Mouse (Mus musculus) stomach, embryonic 16.5 days (tissue): ENCODE measurements at regions not wholly inside any gene's neighbourhood (a gene's known extent, or its start where the extent isn't known, plus 50 kb on each side); places are given as distances from the start of the nearest gene placed in this dataset.

Experiments
- ATAC-seq: fragments of 200-750 bp; cut with Nextera tagmentation; 2 replicates; pipeline ENCODE4 v1.8.0; 2017; ENCODE audit warnings: moderate number of reproducible peaks, moderate TSS enrichment; ENCODE audit not compliant: insufficient read depth, low FRiP score
- H3K27ac ChIP-seq: fragments of 300-500 bp; sonication (generic); 2 replicates; pipeline ENCODE4 v1.5.1; 2014; ENCODE audit warnings: low read length
- H3K27me3 ChIP-seq: fragments of 300-500 bp; sonication (generic); 2 replicates; pipeline ENCODE4 v1.6.1; 2014; ENCODE audit warnings: low read length, control low read depth, mixed read lengths; ENCODE audit not compliant: control insufficient read depth, insufficient read depth
- H3K36me3 ChIP-seq: fragments of 300-500 bp; sonication (generic); 2 replicates; pipeline ENCODE4 v1.6.1; 2014; ENCODE audit warnings: low read length; ENCODE audit not compliant: control insufficient read depth, insufficient read depth
- H3K4me1 ChIP-seq: fragments of 300-500 bp; sonication (generic); 2 replicates; pipeline ENCODE4 v1.6.1; 2014; ENCODE audit warnings: low read length, control low read depth, mixed read lengths; ENCODE audit not compliant: control insufficient read depth, insufficient read depth
- H3K4me2 ChIP-seq: fragments of 300-500 bp; sonication (generic); 2 replicates; pipeline ENCODE4 v1.6.1; 2014; ENCODE audit warnings: low read depth, low read length, mixed read lengths
- H3K4me3 ChIP-seq: fragments of 300-500 bp; sonication (generic); replicated peaks from 2 replicates; pipeline ENCODE4 v1.5.1; 2014; ENCODE audit warnings: mild to moderate bottlenecking, low read length
- H3K9ac ChIP-seq: fragments of 300-500 bp; sonication (generic); 2 replicates; pipeline ENCODE4 v1.6.1; 2014; ENCODE audit warnings: low read length
- H3K9me3 ChIP-seq: fragments of 300-500 bp; sonication (generic); replicated peaks from 2 replicates; pipeline ENCODE4 v1.6.1; 2016; ENCODE audit warnings: low read length, control low read depth; ENCODE audit not compliant: control insufficient read depth
- WGBS: fragments of 180-500 bp; shearing (Covaris S2); extraction: QIAGEN DNeasy Blood & Tissue Kit; methylation state at CpG from one replicate; pipeline ENCODE4 v1.1.7; 2014; 5-methylcytosine and 5-hydroxymethylcytosine counted together

DNA sequence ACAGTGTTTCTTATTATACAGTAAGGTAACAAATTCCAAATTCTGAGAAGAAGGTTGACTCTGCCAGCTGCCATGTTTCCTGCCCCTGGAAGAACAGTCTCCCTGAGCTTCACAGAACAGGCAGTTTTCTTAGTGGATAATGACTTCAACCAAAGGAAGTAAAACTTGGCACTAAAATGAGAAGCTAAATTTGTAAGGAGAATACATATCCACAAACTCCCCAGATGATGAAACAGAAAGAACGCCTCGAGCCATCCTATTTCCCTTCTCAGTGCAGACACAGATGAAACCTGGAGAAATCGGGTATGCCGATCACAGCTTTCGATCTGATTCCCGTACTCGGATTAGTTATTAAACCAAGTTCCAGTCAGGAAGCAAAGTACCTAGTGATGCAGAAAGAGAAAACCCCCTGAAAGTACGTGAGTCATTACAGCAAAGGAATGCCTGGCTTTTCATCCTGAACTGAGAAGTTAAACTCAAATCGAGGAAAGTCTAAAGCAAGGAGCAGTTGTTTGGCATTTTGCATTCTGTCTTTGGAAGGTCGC lies 143.7 kb downstream of the Nsun3 start:
- Histone ChIP-seq H3K4me1 (no peaks in the 10 kb centered on the region), H3K9ac (no peak overlapping the region), H3K4me3 (no peak overlapping the region), H3K27ac (no peak overlapping the region), H3K36me3 (no peaks in the 10 kb centered on the region), H3K4me2 (no peak overlapping the region), H3K27me3 (no peaks in the 10 kb centered on the region), H3K9me3 (no peaks in the 10 kb centered on the region)
- no peak for ATAC-seq
- WGBS, result 86% methylated on average over 10 of the region's 10 CpGs

DNA sequence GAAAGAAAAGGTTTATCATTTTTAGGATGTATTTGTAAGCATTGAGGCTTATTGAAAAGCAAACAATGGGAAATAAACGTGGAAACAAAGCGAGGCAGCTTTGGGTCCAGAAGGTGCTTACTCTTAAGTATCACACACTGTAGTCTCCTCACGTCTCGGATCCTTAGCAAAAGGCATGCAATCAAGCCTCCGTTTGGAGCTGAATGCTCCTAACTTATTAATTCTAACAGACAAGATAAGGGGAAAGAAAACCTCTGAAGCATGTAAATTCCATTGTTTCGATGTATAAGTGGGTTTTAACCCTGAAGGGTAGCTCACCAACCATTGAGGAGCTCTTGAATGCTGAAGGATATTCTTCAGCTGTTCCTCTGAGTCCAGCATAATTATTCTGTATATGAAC lies 162.7 kb downstream of the Nsun3 start:
- WGBS, result 70% methylated on average over 6 of the region's 6 CpGs
- Histone ChIP-seq H3K36me3 (no peaks in the 10 kb centered on the region), H3K27ac (no peak overlapping the region), H3K4me2 (no peak overlapping the region), H3K9me3 (no peaks in the 10 kb centered on the region), H3K4me1 (no peaks in the 10 kb centered on the region), H3K9ac (no peak overlapping the region), H3K27me3 (no peaks in the 10 kb centered on the region), H3K4me3 (no peak overlapping the region)
- ATAC-seq, result no peak

DNA sequence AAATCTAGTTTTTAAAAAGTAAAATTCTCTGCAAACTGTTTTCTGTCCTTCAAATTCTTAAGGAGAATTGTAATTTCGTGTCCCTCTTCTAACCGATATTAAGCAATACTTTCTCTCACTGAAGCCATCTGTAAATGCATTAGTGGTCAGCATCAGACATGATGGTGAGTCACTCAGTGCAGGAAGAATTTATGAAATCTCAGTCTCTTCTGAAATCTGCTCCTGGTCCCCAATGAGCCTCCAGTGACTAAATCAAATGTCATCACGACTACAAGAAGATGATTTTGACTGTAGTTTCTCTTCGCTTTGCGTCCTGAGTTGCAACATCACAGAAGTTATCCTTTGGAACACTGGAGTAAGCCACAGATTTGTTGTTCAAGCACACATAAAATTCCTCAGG lies 175.7 kb downstream of the Nsun3 start:
- Histone ChIP-seq H3K27me3 (no peaks in the 10 kb centered on the region), H3K4me1 (no peaks in the 10 kb centered on the region), H3K36me3 (no peaks in the 10 kb centered on the region), H3K9ac (no peak overlapping the region), H3K4me3 (no peak overlapping the region), H3K9me3 (no peaks in the 10 kb centered on the region), H3K27ac (no peak overlapping the region), H3K4me2 (no peak overlapping the region)
- 84% methylated on average over 5 of the region's 5 CpGs for WGBS
- ATAC-seq, result no peak

DNA sequence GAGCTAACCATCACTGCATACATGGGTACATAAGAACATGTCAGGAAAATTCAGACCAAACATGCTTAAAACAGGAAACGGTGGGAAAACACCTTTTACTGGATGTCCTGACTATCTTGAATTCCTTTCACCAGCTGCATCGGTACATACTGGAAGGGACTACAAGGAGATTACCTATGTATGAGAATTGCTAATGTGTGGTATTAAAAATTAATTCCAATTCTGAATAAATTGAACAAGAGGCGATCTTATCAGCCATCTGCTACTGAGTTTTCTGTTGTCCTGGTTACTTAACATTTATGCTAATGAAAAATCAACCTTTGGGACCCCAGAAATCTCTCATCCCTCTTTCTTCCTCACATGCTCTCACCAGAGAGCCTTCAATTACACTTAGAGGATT lies 178.0 kb downstream of the Nsun3 start:
- H3K36me3 ChIP-seq, result no peaks in the 10 kb centered on the region
- H3K9me3 ChIP-seq, result no peaks in the 10 kb centered on the region
- no peaks in the 10 kb centered on the region for H3K4me1 ChIP-seq
- H3K9ac ChIP-seq, result no peak overlapping the region
- no peak overlapping the region for H3K4me3 ChIP-seq
- ATAC-seq, result no peak
- 81% methylated on average over 3 of the region's 3 CpGs for WGBS
- H3K4me2 ChIP-seq, result no peak overlapping the region
- H3K27ac ChIP-seq, result no peak overlapping the region
- no peaks in the 10 kb centered on the region for H3K27me3 ChIP-seq

DNA sequence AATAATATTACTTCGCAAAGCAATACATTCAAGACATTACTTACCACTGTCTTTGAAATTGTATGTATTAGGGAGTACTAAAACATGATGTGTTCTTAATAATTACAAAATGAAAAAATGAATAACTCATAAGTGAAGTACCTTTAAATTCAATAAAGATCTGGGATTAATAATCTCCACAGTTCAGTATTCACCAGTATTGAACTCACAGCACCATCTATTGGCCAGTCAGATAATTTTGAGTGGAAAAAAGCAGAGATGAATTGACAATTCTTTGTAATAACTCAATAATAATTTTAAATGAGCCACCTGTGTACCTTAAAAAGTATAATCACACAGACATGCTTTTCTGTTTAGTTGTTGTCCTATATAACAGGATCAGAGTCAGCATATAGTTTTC lies 180.7 kb downstream of the Nsun3 start:
- WGBS, result 92% methylated on average over 1 of the region's 1 CpGs
- Histone ChIP-seq H3K9me3 (no peaks in the 10 kb centered on the region), H3K27me3 (no peaks in the 10 kb centered on the region), H3K27ac (no peak overlapping the region), H3K36me3 (no peaks in the 10 kb centered on the region), H3K4me1 (no peaks in the 10 kb centered on the region), H3K4me3 (no peak overlapping the region), H3K9ac (no peak overlapping the region), H3K4me2 (no peak overlapping the region)
- ATAC-seq, result no peak

DNA sequence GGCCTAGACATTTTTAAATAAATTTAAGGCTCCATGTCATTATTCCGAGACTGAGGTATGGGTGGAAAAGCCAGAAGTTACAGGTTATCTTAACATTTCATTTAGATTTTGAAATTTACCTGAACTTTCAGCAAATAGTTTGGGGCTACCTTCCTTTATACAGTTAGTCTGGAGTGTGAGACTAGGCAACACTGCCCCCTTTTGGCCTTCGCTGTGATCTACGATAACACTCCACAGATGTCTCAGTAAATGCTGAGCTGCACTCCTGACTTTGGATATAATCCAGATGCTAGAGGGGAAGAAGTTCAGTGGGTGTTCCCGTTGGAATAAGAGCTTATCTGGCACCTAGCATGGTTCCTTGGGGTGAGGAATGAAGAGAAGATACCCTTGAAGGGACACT lies 224.6 kb downstream of the Nsun3 start:
- no peaks in the 10 kb centered on the region for H3K36me3 ChIP-seq
- no peak for ATAC-seq
- H3K4me3 ChIP-seq, result no peak overlapping the region
- no peak overlapping the region for H3K4me2 ChIP-seq
- H3K27ac ChIP-seq, result no peak overlapping the region
- H3K9me3 ChIP-seq, result no peaks in the 10 kb centered on the region
- 35% methylated on average over 4 of the region's 4 CpGs for WGBS
- no peaks in the 10 kb centered on the region for H3K27me3 ChIP-seq
- H3K9ac ChIP-seq, result no peak overlapping the region
- no peaks in the 10 kb centered on the region for H3K4me1 ChIP-seq

DNA sequence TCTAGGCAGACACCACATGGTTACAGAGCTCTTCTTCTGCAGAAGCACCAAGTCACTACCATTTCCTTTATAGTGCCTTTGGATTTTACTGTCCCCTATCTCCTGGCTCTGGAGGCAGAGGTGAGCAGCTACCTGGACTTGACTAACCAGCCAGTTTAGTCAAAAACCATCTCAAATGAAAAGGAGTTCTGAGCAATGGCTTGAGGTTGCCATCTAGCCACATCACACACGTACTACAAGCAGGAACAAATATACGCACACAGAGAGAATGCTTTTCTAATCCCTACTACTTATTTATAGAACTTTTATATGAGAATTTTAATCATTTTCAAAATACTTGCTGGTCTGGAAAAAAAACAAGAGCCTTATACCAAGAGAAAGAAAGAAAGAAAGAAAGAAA lies 243.5 kb downstream of the Nsun3 start:
- no peak overlapping the region for H3K27ac ChIP-seq
- no peak for ATAC-seq
- no peak overlapping the region for H3K4me2 ChIP-seq
- H3K9ac ChIP-seq, result no peak overlapping the region
- H3K4me1 ChIP-seq, result no peaks in the 10 kb centered on the region
- no peaks in the 10 kb centered on the region for H3K36me3 ChIP-seq
- H3K27me3 ChIP-seq, result no peaks in the 10 kb centered on the region
- no peaks in the 10 kb centered on the region for H3K9me3 ChIP-seq
- no peak overlapping the region for H3K4me3 ChIP-seq
- WGBS, result 71% methylated on average over 2 of the region's 2 CpGs

DNA sequence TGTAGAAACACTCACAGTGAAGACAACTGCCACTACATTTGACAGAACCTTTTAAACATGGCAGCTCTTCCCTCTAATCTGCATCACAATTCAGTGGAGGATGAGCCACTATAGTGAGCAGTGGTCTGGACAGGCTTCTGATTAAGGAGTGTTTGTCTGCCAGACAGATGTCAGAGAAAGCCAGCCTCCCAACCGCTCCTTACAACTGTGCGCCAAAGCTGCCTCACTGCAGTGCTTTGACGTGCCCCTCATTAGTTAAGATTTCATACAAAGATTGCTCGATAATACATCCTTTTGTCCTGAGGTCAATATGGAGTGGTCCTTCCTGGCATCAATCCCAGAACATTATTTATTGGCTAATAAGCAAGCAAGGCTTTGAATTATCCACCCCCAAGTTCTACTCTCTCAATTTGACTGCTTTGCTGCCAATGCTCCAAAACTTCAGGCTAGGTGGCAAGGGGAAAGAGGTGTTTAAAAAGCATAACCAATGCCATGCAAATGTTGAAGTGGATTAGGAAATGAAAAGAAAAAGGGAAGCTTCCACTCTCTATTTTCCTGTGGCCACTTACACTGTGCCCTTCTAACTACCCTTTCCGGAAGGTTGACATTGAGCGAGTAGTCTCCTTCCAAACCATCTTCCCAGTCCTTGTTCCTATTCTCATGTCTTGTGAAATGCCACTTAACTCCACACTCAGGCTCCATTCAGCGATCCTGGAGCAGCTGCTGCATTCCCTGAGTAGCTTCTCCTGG lies 248.7 kb downstream of the Nsun3 start:
- no peak overlapping the region for H3K4me2 ChIP-seq
- no peak overlapping the region for H3K4me3 ChIP-seq
- WGBS, result 74% methylated on average over 7 of the region's 7 CpGs
- no peak overlapping the region for H3K9ac ChIP-seq
- no peak overlapping the region for H3K27ac ChIP-seq
- H3K27me3 ChIP-seq, result no peaks in the 10 kb centered on the region
- no peaks in the 10 kb centered on the region for H3K4me1 ChIP-seq
- no peaks in the 10 kb centered on the region for H3K36me3 ChIP-seq
- no peak for ATAC-seq
- no peaks in the 10 kb centered on the region for H3K9me3 ChIP-seq

DNA sequence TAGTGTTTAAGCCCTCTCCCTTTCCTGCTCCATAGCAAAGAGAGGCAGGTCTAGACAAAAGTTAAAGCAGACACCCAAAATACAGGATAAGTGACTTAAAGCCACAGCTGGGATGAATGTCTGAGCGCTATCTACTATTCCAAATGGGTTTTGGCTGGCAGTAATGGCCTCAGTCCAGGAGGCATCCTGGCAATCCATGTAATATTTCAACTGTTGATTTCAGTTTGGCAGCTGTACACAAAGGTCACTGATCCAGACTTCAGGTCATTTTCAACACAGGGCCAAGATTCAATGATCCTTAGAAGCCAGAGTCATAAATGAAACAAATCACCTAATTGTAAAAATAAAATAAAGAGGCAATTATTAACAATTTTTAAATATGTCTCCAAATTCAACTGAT lies 277.3 kb downstream of the Nsun3 start:
- no peaks in the 10 kb centered on the region for H3K9me3 ChIP-seq
- 83% methylated on average over 1 of the region's 1 CpGs for WGBS
- no peak overlapping the region for H3K27ac ChIP-seq
- no peaks in the 10 kb centered on the region for H3K27me3 ChIP-seq
- no peak overlapping the region for H3K4me2 ChIP-seq
- H3K4me3 ChIP-seq, result no peak overlapping the region
- no peaks in the 10 kb centered on the region for H3K36me3 ChIP-seq
- no peak for ATAC-seq
- H3K9ac ChIP-seq, result no peak overlapping the region
- H3K4me1 ChIP-seq, result no peaks in the 10 kb centered on the region
